Mouse (Mus musculus): ENCODE measurements around the gene Serpina1f.

- no peak for TF ChIP-seq POLR2A (IDR thresholded peaks at IDR 0.05; ENCODE audit: borderline replicate concordance, extremely low read depth, insufficient read depth, insufficient read length, poor library complexity, severe bottlenecking)
- no peak for TF ChIP-seq CTCF (IDR thresholded peaks at IDR 0.05; ENCODE audit: borderline replicate concordance, extremely low read depth, insufficient read depth, insufficient read length)
Observed at GRCm38 (mm10) chr12:103695429-103695828, at the start of gene Serpina1f.

All from brain, embryonic 14.5 days (tissue).